Mouse (Mus musculus) bone marrow macrophage, adult 2 months (primary cell): ENCODE data around the gene Mboat1. TPM values are rescaled to one million over a fixed set of nuclear protein-coding genes. Genes with fewer than 3 reads are reported as not detected.

Experiments used
- H3K27ac ChIP-seq: 2 replicates; pipeline ENCODE4 v1.5.1; 2012; ENCODE audit warnings: low read depth, low read length; ENCODE audit not compliant: insufficient read depth
- H3K4me1 ChIP-seq: 2 replicates; pipeline ENCODE4 v1.6.1; 2012; ENCODE audit warnings: low read length; ENCODE audit not compliant: control insufficient read depth, insufficient read depth
- H3K4me3 ChIP-seq: 2 replicates; pipeline ENCODE4 v1.5.1; 2012; ENCODE audit warnings: mild to moderate bottlenecking, low read length, moderate library complexity; ENCODE audit not compliant: insufficient read depth
- CTCF ChIP-seq: IDR thresholded peaks from 2 replicates; pipeline ENCODE4 v1.5.1; 2012; ENCODE audit warnings: low read depth, mild to moderate bottlenecking, low read length, moderate library complexity
- POLR2A ChIP-seq: IDR thresholded peaks from 2 replicates; pipeline ENCODE4 v1.6.1; 2012; ENCODE audit warnings: mild to moderate bottlenecking, low read depth, low read length, borderline replicate concordance
- polyA plus RNA-seq: library from polyadenylated mRNA; stranded (reverse); fragments of >200 nt; gene quantifications from 2 replicates; pipeline ENCODE4 v1.2.4, GENCODE M21; 2012; ENCODE audit not compliant: missing spikeins, insufficient read depth, insufficient read length

Gene Mboat1
- 4.1 and 4.5 TPM in 2 replicates for polyA plus RNA-seq

- peaks cover 8% of the 10 kb centered on the region for H3K4me1 ChIP-seq
- no peak within 1 kb of the TSS for H3K27ac ChIP-seq
- TF ChIP-seq POLR2A (peak; percentile 59; the same call in 1 of the 2 replicates), CTCF (no peak)
- peak within 1 kb of the TSS; percentile 81 for H3K4me3 ChIP-seq
These were observed at the start of gene Mboat1 for GRCm38 (mm10) chr13:30136243-30136922. TSS of gene Mboat1 (plus strand) at chr13:30136489.

GRCm38 (mm10) chr13:30093086-30093485, 43.2 kb upstream of the Mboat1 start:
- Histone ChIP-seq H3K4me1 (peaks cover 5% of the 10 kb centered on the region), H3K27ac (no peak overlapping the region), H3K4me3 (no peak overlapping the region)
- TF ChIP-seq POLR2A (no peak), CTCF (peak; percentile 74)

- H3K4me3 ChIP-seq, result no peak overlapping the region
- no peak overlapping the region for H3K27ac ChIP-seq
- no peak for TF ChIP-seq POLR2A
- no peak for TF ChIP-seq CTCF
- H3K4me1 ChIP-seq, result peaks cover 5% of the 10 kb centered on the region
These were observed 40.4 kb upstream of the Mboat1 start for GRCm38 (mm10) chr13:30095851-30096250.

- no peak for TF ChIP-seq POLR2A
- no peak for TF ChIP-seq CTCF
- H3K27ac ChIP-seq, result no peak overlapping the region
- H3K4me3 ChIP-seq, result no peak overlapping the region
- H3K4me1 ChIP-seq, result peaks cover 5% of the 10 kb centered on the region
These were observed 39.8 kb upstream of the Mboat1 start for GRCm38 (mm10) chr13:30096536-30096935.

GRCm38 (mm10) chr13:30109001-30109600, 27.2 kb upstream of the Mboat1 start:
- Histone ChIP-seq H3K4me1 (no peaks in the 10 kb centered on the region), H3K4me3 (no peak overlapping the region), H3K27ac (no peak overlapping the region)
- TF ChIP-seq CTCF (no peak), POLR2A (no peak)

- H3K4me1 ChIP-seq, result no peaks in the 10 kb centered on the region
- no peak for TF ChIP-seq CTCF
- no peak for TF ChIP-seq POLR2A
- no peak overlapping the region for H3K27ac ChIP-seq
These were observed 20.5 kb upstream of the Mboat1 start for GRCm38 (mm10) chr13:30115792-30116191.

GRCm38 (mm10) chr13:30136923-30137629, 787 bp downstream of the Mboat1 start:
- TF ChIP-seq POLR2A (no peak), CTCF (no peak)
- Histone ChIP-seq H3K4me1 (peaks cover 8% of the 10 kb centered on the region), H3K4me3 (peak overlapping the region; percentile 81)

More at GRCm38 (mm10) chr13:30115792-30116191, 20.5 kb upstream of the Mboat1 start:
- no peak overlapping the region for H3K4me3 ChIP-seq

GRCm38 (mm10) chr13:30137951-30138350, 1.7 kb downstream of the Mboat1 start:
- H3K4me1 ChIP-seq, result peaks cover 8% of the 10 kb centered on the region
- TF ChIP-seq CTCF (no peak), POLR2A (no peak)
- no peak overlapping the region for H3K27ac ChIP-seq
- H3K4me3 ChIP-seq, result no peak overlapping the region

More at GRCm38 (mm10) chr13:30136923-30137629, 787 bp downstream of the Mboat1 start:
- no peak overlapping the region for H3K27ac ChIP-seq

GRCm38 (mm10) chr13:30140149-30140548, 3.9 kb downstream of the Mboat1 start:
- no peak overlapping the region for H3K4me3 ChIP-seq
- no peak for TF ChIP-seq POLR2A
- TF ChIP-seq CTCF, result no peak
- H3K27ac ChIP-seq, result no peak overlapping the region

More at GRCm38 (mm10) chr13:30140149-30140548, 3.9 kb downstream of the Mboat1 start:
- H3K4me1 ChIP-seq, result peaks cover 8% of the 10 kb centered on the region
